Comparison of ENCODE assay signal across 10 mouse cellular contexts in the genomic region with DNA sequence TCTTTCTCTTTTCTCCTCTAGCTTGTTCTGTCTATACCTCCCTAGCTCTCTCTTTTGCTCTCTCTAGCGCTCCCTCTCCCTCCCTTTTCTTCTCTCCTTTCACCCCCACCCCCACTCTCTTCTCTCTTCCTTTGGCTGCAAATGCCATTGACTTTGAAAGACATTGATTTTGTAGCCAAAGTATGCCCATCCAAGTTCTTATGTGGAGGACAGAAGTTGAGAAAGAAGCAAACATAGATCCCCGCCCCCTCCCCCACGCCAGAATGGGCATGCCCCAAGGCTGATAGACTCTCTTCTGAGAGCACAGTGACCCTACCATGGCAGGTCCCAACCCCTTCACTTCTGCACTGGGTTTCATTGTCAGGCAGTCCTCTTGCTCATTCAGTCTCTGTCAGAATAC. TPM values are rescaled to one million over a fixed set of nuclear protein-coding genes. Genes with fewer than 3 reads are reported as not detected.
DNase-seq lines count a peak whose midpoint lies in the region; ATAC-seq and TF ChIP-seq lines count a peak whose summit lies in the region.
"Had no signal": no experiment of that assay in that cellular context is flagged by ENCODE, and none has a peak within 500 bp of the region (broad histone marks: within the 10 kb centered on the region; RNA-seq: fewer than 3 reads in every experiment).

No protein-coding gene starts in this region.

- no peaks in the 10 kb centered on the region for H3K9me3 ChIP-seq in forebrain, embryonic 10.5 days
- no peaks in the 10 kb centered on the region for H3K9me3 ChIP-seq in limb, embryonic 14.5 days (ENCODE audit: control insufficient read depth, low read length)
- H3K9me3 ChIP-seq: lung, embryonic 15.5 days had no signal

- H3K4me3 ChIP-seq in forebrain, embryonic 10.5 days, result peak overlapping the region; percentile 74
- peak overlapping the region; percentile 56 for H3K4me3 ChIP-seq in limb, embryonic 14.5 days (replicated peaks; ENCODE audit: low read length)

- WGBS in forebrain, embryonic 10.5 days, result 5% methylated on average over 3 of the region's 3 CpGs
- 19% methylated on average over 3 of the region's 3 CpGs for WGBS in limb, embryonic 14.5 days

- no peak for TF ChIP-seq POLR2A in limb, embryonic 14.5 days (IDR thresholded peaks at IDR 0.05; ENCODE audit: borderline replicate concordance, extremely low read depth, insufficient read depth, insufficient read length)

- H3K4me2 ChIP-seq in limb, embryonic 14.5 days (replicated peaks; ENCODE audit: low read depth, low read length, severe bottlenecking), result peak overlapping the region; percentile 100

- peaks cover 35% of the 10 kb centered on the region for H3K4me1 ChIP-seq in forebrain, embryonic 10.5 days
- H3K4me1 ChIP-seq in limb, embryonic 14.5 days (ENCODE audit: control insufficient read depth, insufficient read depth, low read length), result peaks cover 5% of the 10 kb centered on the region; the same call in 1 of the 2 replicates

- no peak overlapping the region for H3K9ac ChIP-seq in limb, embryonic 14.5 days (ENCODE audit: low read depth, low read length, severe bottlenecking)
- H3K9ac ChIP-seq: lung, embryonic 15.5 days had no signal

- H3K27ac ChIP-seq in forebrain, embryonic 10.5 days, result no peak overlapping the region
- no peak overlapping the region for H3K27ac ChIP-seq in limb, embryonic 14.5 days (replicated peaks; ENCODE audit: low read depth, low read length)
- H3K27ac ChIP-seq: lung, embryonic 15.5 days had no signal

- peaks cover 64% of the 10 kb centered on the region for H3K27me3 ChIP-seq in forebrain, embryonic 10.5 days (ENCODE audit: poor library complexity, severe bottlenecking)
- peaks cover 27% of the 10 kb centered on the region for H3K27me3 ChIP-seq in limb, embryonic 14.5 days (ENCODE audit: control insufficient read depth, insufficient read depth, low read length)

- no peaks in the 10 kb centered on the region for H3K36me3 ChIP-seq in forebrain, embryonic 10.5 days (replicated peaks)
- no peaks in the 10 kb centered on the region for H3K36me3 ChIP-seq in limb, embryonic 14.5 days (ENCODE audit: control insufficient read depth, insufficient read depth, low read length)
- H3K36me3 ChIP-seq: G1E; lung, embryonic 15.5 days had no signal

- ATAC-seq in limb, embryonic 14.5 days (ENCODE audit: low FRiP score, low read depth), result no peak

- peak; percentile 38 for DNase-seq in retina, postnatal 1 day
- DNase-seq in retina, embryonic 14.5 days (ENCODE audit: low spot score), result no peak
- no peak for DNase-seq in forebrain, embryonic 10.5 days (ENCODE audit: extremely low spot score, low spot score)
- DNase-seq in limb, embryonic 14.5 days (ENCODE audit: low spot score), result no peak
- DNase-seq in thymus, postnatal 4 days, result no peak
- DNase-seq in kidney, adult 11 months, result no peak
- no peak for DNase-seq in right cerebral cortex, postnatal 14 days
- DNase-seq: kidney, postnatal 25 days had no signal

RNA-seq across cellular contexts. Expression of a gene that starts 28.3 kb away (rescaled TPM):
- 2.2 and 3.4 TPM in 2 replicates for polyA plus RNA-seq in forebrain, embryonic 10.5 days (2016; fragmentation: Nextera tagmentation; extraction: Ambion mirVana)
- polyA plus RNA-seq in limb, embryonic 14.5 days (2012; rRNA removed), result 18.0 and 24.2 TPM in 2 replicates
- 22.2 and 23.3 TPM in 2 replicates for polyA plus RNA-seq in limb, embryonic 14.5 days (2014; fragmentation: Nextera tagmentation; extraction: Ambion mirVana)
- polyA plus RNA-seq: G1E had no signal
